Mouse (Mus musculus) urinary bladder, postnatal 36 days (tissue): Measurements from ENCODE around the gene Nrxn2.

Experiments used
- DNase-seq, 2 experiments: peaks; one replicate each; pipeline ENCODE4 v3.0.0; 2022; ENCODE audit warnings: low spot score in 2 of 2, mixed read lengths in 1 of 2

Nrxn2 gene

GRCm38 (mm10) chr19:6518601-6519000 lies 100.1 kb downstream of the Nrxn2 start:
- DNase-seq = no peak

- no peak for DNase-seq
These were observed 101.0 kb downstream of the Nrxn2 start for GRCm38 (mm10) chr19:6519483-6519882.

GRCm38 (mm10) chr19:6521630-6522029 lies 103.1 kb downstream of the Nrxn2 start:
- no peak for DNase-seq

- DNase-seq = no peak
These were observed 103.8 kb downstream of the Nrxn2 start for GRCm38 (mm10) chr19:6522289-6522688.

GRCm38 (mm10) chr19:6525023-6525422 lies 106.5 kb downstream of the Nrxn2 start:
- no peak for DNase-seq

GRCm38 (mm10) chr19:6526010-6526409 lies 107.5 kb downstream of the Nrxn2 start:
- no peak for DNase-seq

GRCm38 (mm10) chr19:6527439-6527838 lies 108.9 kb downstream of the Nrxn2 start:
- DNase-seq = no peak

GRCm38 (mm10) chr19:6527839-6528531 lies 109.5 kb downstream of the Nrxn2 start:
- no peak for DNase-seq

- no peak for DNase-seq
These were observed 110.9 kb downstream of the Nrxn2 start for GRCm38 (mm10) chr19:6529265-6529985.

GRCm38 (mm10) chr19:6530359-6530758 lies 111.8 kb downstream of the Nrxn2 start:
- no peak for DNase-seq

- DNase-seq = peak in 1 of 2 experiments; percentile 19
These were observed 112.6 kb downstream of the Nrxn2 start for GRCm38 (mm10) chr19:6531011-6531631.

GRCm38 (mm10) chr19:6531832-6532471 lies 113.4 kb downstream of the Nrxn2 start:
- peak in 1 of 2 experiments; percentile 17 for DNase-seq

GRCm38 (mm10) chr19:6532656-6533055 lies 114.1 kb downstream of the Nrxn2 start:
- no peak for DNase-seq

GRCm38 (mm10) chr19:6533290-6534117 lies 115.0 kb downstream of the Nrxn2 start:
- no peak for DNase-seq

GRCm38 (mm10) chr19:6534118-6534415 lies 115.5 kb downstream of the Nrxn2 start:
- DNase-seq = no peak

- DNase-seq = no peak
These were observed 117.7 kb downstream of the Nrxn2 start for GRCm38 (mm10) chr19:6536201-6536600.

- no peak for DNase-seq
These were observed 118.2 kb downstream of the Nrxn2 start for GRCm38 (mm10) chr19:6536696-6537095.

- DNase-seq = no peak
These were observed 119.0 kb downstream of the Nrxn2 start for GRCm38 (mm10) chr19:6537526-6537925.

GRCm38 (mm10) chr19:6538546-6538945 lies 120.0 kb downstream of the Nrxn2 start:
- no peak for DNase-seq

- no peak for DNase-seq
These were observed 121.1 kb downstream of the Nrxn2 start for GRCm38 (mm10) chr19:6539592-6539991.

GRCm38 (mm10) chr19:6540191-6540590 lies 121.7 kb downstream of the Nrxn2 start:
- no peak for DNase-seq

GRCm38 (mm10) chr19:6541521-6541920 lies 123.0 kb downstream of the Nrxn2 start:
- DNase-seq = no peak
